Mouse (Mus musculus) gastrocnemius, postnatal 14 days (tissue): ENCODE data around the gene Arl5b. TPM values are rescaled to one million over a fixed set of nuclear protein-coding genes. Genes with fewer than 3 reads are reported as not detected.

Experiments used
- DNase-seq: peaks from one replicate; pipeline ENCODE4 v3.0.0; 2021; ENCODE audit warnings: mixed read lengths
- intact Hi-C: fragments of 180-260 bp; cut with DNase I; formaldehyde crosslinking; loops from one replicate; pipeline ENCODE4 v1.15.1; 2025; ENCODE audit warnings: low total_unique reads
- long read RNA-seq, 2 experiments: library from polyadenylated mRNA; stranded (forward); transcript quantifications; one replicate each; pipeline ENCODE4 v2.0.0; 2021
- total RNA-seq, 2 experiments: library from RNA; stranded (reverse); gene quantifications; 2 replicates each; pipeline ENCODE4 v1.2.3; 2021

The Arl5b gene
- total RNA-seq = 10 to 100 TPM; 16.2 to 16.7 TPM
- long read RNA-seq, experiment 1, partial matches to known transcripts = 0 of 3 reads
- long read RNA-seq, experiment 1, other reads (novel, unspliced or antisense) = 3 of 3 reads
- long read RNA-seq, experiment 2, full-length matches to known transcripts = 1 of 3 reads
- long read RNA-seq, experiment 2, partial matches to known transcripts = 0 of 3 reads
- long read RNA-seq, experiment 2, other reads (novel, unspliced or antisense) = 2 of 3 reads

DNA sequence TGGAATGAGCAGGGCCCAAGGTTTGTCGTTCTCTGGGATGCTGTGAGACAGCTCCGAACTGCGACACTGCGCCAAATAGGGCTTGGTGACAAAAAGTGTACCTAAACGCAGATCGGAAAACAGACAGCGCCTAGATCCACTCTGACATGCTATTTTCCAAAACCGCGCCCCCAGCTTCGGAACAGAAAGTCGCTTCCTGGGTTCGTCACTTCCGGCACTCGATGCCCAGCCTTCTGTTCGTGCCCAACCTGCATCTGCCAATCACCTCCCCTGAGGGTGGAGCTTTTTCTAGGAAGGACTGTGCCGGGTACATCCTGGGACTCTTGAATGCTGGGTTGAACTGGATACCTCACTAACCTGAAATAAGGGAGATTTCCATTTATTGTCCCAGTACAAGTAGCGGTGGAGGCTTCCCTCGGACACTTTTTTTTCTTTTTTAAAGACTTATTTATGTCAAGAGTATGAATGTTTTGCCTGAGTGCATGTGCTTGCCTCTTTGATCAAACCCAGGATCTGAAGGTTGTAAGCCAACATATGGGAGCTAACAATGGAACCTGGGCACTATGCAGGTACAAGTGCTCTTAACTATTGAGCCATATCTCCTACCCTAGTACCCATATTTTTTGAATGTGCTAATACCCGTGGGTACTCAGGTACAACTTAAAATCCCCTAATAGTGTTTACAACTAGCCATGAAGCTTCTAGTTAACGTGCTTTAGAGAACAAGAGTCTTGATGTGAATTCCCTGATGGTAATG is at the start of gene Arl5b:
Gene Arl5b, plus strand, starts transcription at position 279 of the 757 bp plus-strand sequence.
- intact Hi-C loops = no loop called here
- DNase-seq = peak; percentile 93

DNA sequence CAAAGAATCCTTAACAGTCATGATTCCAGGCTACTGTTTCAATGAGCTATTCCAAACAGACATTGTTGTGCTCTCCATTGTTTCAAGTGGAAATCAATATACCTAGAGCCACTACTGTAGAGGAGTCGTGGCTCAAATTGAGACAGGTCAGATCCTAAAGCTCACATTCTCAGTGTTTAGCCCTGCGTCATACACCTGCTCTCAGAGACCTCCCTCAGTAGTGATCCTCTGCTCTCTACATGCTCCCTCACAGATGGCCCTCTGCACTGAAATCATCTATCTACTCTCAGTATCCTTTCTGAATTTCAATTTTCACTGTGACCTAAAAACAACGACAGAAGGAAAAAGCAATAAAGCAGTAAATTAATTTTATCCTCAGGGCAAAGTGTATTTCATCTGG is 41.7 kb upstream of the Arl5b start:
- no peak for DNase-seq
- intact Hi-C loops = no loop called here

DNA sequence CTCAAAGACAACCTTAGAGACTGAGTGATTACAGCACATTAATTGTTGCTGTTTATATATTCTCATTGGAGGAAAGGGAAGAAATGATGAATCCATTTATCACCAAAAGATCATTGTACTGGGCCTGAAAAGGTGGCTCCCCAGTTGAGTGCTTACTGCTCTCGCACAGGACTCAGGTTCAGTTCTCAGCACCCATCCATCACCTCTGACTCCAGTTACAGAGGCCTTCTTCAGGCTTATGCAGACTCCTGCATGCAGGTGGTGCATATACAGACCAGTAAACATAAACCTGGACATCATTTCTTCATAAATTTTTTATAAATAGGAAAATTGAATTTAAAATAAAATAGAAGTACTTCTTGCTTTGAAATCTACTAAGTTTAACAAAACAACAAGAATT is 41.1 kb upstream of the Arl5b start:
- intact Hi-C loops = no loop called here
- DNase-seq = no peak

DNA sequence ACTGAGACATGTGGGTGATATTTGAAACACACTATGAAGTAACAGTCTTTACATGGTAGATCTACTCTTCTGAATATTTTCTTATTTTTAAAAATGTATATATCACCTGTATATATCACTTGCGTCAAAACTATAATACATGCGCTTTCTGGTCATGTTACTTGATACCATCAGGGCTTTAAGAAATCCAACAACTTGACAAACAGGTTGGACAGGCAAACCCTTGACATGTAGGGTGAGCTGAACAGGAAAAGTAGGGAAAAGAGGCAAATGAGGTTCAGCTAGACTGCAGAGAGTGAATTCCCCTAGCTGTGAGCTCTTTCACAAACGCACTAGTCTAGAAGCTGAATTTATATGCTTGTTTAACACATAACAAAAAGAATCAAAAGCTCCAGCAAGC is 22.4 kb upstream of the Arl5b start:
- intact Hi-C loops = no loop called here
- DNase-seq = no peak

DNA sequence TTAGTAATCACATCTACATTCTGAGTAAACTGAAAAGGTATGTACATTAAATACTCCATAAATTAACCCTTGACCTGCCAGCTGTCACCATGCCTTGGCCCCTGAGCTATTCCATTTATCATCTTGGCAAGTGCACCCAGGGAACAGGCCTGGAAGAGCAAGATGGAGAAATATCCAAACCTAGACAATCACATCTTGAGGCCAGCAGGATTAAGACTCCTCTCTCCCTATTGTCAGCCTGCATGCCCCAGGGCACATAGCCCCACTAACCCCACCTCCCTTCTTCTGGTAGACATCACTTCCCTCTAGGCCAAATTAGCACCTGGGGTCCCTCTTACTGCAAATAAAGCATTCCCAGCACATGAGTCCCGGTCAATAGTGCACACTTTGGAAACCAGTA is 21.4 kb upstream of the Arl5b start:
- DNase-seq = no peak
- intact Hi-C loops = no loop called here

DNA sequence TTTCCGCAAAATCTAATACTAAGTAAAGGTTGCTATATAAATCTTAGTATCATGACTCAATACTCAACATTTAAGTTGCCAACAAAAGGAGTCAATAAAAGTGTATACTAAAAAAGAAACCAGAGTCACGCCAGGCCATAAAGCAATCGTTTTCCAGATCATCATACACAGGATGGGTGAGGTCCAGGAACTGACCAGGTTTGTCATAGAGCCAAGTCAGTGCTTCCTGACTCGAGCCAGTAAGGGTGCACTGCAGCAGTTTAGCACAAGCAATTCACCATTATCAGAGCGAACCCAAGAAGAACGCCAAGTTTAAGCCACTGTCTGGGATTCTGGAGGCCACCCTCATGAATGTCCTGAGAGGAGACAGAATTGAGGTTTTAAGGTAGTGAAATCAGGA is 10.5 kb upstream of the Arl5b start:
- DNase-seq = no peak
- intact Hi-C loops = no loop called here

DNA sequence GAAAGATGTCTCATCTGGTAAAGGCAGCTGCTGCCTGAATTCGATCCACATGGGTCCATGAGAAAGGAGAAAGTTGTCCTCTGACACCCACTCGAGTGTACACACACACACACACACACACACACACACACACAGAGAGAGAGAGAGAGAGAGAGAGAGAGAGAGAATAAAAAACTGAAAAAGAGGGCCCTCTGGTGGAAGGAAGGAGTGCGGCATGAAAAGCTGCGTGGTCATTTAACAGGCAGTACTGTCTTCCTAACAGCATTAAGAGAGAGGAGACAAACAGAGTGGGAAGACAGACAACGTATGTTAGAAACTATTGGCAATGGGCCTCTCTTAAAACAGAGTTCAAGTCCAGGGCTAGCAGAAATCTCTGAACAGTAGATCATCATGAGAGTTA is 8.9 kb upstream of the Arl5b start:
- no peak for DNase-seq
- intact Hi-C loops = no loop called here

DNA sequence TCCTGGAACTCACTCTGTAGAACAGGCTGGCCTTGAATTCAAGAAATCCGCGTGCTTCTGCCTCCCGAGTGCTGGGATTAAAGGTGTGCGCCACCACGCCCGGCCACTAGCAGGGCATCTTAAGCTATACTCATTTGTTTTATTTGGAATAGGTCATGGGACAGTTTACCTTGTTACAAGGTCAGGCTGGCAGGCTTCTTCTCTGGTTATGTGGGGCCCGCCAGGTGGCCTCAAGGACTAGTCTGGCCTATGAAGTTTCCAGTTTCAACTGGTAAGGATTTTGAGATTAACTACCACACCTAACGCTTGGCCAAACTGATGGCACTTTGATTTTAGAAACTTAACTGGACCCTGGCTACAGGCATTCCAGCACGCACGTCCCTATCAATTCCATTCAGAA is 5.3 kb downstream of the Arl5b start:
- intact Hi-C loops = no loop called here
- no peak for DNase-seq

DNA sequence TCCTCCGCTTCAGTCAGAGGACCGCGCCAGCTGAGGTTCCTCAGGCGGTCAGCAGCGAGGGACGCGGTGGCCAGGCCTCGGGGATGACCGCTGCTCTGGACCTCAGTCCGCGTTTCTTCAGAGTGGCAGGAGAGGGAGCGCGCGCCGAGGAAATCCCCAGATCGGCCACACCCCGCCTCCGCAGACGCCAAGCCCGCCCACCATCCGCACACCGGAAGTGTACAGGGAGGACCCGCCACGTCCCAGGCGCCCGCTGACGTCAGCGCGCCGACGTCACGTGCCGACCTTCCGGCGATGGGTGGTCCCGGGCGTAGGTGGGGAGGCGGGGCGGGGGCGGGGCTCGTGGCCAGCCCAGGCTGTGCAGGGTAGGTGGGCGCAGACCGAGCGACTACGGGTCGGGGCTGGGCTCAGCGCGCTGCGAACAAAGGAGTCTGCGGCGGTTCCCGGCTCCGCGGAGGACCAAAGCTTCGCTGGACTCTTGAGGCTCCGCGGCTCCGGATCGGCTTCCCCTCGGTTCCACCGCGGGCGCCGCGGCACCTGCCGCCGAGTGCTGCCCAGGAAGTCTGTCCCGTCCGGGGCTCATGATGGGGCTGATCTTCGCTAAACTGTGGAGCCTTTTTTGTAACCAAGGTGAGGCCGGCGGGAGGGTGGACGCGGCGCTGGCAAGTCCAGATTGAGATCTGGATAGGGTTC is 5.9 kb downstream of the Arl5b start, which contains the start of gene Nsun6:
Gene Nsun6, minus strand, starts transcription at position 125 of the 693 bp plus-strand sequence.
- intact Hi-C loops = no loop called here
- peak; percentile 98 for DNase-seq

DNA sequence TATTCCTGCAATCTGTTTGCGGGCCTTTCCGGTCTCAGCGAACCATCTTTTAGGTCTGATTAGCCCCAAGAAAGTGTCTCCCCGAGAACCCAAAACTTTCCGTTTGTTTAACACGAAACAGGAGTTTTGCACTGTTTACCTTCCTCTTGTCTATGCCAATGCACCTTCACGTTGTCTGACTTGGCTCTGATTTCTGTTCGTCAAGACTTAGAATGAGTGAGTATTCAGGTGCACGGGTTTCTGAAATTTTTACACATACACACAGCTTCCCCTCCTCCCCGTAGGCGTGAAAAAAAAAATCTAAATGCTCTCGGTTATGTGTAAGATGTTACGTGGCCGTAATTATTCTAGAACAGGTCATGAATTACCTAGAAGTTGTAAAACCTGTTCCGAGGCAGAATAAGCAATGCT is 6.6 kb downstream of the Arl5b start:
- no peak for DNase-seq
- intact Hi-C loops = no loop called here

DNA sequence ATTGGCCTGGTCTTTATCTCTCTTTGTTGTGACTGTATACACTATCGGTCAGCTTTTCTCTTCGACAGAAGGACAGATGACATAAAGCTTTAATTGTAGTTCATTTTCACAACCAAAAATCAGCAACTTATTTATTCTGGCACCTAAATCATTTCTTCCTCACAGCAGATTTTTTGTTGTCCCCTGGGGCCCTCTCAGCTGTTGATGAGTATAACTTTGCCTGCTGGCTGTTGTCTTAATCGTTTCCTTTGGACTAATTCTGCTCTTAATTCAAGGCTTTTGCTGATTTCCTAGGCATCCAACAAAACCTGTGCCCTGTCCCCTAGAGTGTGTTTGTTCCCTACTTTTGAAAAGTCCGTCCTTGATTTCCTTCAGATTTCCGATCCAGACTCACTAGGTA is 9.0 kb downstream of the Arl5b start:
- intact Hi-C loops = no loop called here
- peak; percentile 8 for DNase-seq

DNA sequence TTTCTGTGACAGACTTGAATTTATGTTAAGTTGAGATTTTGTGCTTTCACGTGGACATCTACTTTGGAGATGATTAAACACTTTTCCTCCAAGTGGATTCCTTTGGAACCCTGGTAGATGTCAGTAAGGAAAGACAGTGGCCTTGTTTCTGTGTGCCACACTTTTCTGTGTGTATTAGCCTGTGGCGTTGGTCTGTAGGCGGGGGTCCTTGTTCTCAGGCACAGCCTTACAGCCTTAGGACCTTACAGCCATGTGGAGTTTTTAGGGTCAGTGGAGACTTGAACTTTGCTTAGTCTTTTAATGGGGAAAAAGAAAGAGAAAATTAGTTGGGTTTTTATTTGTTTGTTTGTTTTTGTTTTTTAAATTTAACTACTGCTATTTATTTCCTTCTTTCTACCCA is 11.7 kb downstream of the Arl5b start:
- no peak for DNase-seq
- intact Hi-C loops = no loop called here

DNA sequence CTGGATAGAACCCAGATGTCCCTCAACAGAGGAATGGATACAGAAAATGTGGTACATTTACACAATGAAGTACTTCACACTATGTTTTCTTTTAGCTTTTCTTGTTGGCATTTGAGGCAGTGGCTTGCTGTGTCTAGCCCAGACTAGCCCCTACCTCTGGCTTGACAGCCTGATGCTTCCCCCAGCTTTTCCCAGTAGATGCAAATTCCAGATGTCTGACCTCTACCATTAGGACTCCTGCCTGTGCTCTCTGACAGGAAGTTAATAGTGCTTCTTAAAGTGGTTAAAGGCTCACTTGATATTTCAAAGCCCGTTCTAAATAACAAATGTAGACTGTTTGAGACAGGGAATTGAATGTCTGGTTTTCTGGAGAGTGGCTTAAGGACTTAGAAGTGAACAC is 14.6 kb downstream of the Arl5b start:
- intact Hi-C loops = no loop called here
- no peak for DNase-seq

DNA sequence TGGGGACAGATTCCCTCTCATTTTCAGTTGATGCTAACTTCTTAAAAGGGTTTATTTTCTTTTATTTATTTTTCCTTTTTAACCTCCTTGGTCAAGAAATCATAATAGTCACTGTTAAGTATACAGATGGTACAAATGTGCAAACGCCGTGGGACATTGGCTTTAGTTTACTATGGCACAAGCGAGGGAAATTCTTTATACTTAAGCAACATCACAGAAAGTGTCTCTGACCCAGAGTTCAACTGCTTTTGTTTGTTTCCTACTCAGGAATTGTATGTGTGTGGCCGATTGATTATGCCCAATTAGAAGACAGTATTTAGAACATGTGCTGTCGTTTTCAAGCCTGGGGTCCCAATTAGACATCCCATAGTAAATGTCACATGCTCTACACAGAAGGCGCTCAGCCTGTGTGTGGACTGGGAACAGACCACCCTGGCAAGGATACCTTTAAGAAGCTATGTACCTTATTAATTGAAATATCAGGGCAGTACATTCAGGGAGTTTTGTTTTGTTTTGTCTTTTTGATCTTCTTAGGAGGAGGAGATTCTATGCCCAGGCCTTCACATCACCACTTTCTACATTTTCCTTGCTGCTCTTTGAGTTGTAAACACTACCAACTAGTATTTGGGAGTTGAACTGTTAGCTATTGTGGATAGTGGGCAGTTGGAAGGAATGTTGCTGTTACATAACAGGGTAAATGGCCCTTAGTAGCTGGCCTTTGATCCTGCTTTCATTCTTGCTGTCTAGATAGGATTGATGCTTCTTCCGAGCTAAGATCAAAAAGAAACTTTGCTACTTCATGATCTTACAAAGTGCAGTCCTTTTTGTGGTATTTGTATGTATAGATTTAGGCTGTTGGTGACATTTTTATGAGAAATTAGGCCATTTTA is 15.4 kb downstream of the Arl5b start:
- no peak for DNase-seq
- intact Hi-C loops = no loop called here

DNA sequence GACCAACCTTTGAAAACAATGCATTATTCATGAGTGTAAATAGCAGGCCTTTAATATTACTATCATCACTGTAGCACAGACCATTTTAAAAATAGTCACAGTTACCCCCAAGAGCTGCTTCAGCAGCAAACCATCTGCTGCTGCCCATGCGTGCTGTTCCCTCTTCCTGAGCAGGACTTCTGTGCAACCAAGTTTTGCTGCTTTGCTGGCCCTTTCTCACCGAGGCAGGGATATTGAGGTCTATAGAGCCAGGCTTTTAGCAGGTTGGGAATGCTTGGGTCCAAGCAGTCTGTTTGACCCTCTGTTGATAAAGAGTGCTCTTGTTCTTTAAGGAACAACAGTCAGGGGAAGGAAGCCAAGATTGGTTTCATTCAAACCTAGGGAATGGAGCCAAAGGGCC is 16.3 kb downstream of the Arl5b start:
- intact Hi-C loops = no loop called here
- DNase-seq = no peak

DNA sequence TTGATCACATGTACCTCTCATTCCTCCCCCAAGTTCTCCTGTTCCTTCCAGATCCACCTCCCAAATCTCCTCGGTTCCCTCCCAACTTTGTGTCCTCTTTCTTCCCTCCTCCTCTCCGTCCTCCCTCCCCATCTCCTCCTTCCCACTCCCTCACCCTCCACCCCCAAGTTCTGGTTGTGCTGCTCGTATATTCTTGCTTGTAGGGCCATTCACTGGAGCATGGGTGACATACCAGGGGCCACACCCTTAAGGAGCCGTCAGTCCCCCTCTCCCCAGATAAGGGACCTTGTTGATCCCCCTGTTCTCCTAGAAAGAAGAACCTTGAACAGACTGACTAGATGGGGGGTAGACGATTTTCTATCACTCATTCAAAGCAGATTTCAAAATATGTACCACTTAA is 17.9 kb downstream of the Arl5b start:
- no peak for DNase-seq
- intact Hi-C loops = no loop called here

DNA sequence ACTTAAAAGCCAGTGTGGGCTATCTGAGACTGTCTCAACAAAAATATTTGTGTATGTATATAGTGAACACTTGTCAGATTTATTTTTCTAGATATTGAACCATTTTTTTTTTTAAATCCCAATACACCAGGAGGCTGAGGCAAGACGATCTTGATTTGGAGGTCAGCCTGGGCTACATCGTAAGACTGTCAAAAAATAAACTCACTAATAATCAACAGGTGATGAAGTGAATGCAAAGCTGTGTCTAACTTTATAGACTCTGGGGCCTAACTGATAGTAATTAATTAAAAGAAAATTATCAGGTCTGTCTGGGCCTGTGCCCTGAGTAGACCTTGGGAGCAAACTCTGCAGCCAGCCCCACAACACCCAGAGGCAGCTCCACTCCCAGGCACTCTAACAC is 34.5 kb downstream of the Arl5b start:
- DNase-seq = no peak
- intact Hi-C loops = no loop called here

DNA sequence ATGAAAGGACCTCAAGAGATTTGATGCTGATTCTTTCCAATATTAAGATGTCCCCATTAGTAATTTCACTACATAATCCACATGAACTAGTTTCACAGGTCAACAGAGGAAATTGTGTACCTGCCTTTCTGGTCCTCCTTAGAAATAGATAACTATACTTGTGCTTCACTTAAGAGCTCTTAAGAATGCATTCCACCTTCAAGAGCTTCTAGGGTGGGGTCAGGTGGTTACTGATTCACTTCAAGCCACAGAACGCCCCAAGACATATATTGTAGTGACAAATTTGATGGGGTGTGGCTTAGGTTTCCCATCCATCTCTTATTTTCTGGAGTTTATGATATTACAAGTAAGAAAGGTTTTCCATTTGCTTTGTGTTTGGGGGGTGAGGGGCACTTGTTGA is 38.1 kb downstream of the Arl5b start:
- no peak for DNase-seq
- intact Hi-C loops = no loop called here

DNA sequence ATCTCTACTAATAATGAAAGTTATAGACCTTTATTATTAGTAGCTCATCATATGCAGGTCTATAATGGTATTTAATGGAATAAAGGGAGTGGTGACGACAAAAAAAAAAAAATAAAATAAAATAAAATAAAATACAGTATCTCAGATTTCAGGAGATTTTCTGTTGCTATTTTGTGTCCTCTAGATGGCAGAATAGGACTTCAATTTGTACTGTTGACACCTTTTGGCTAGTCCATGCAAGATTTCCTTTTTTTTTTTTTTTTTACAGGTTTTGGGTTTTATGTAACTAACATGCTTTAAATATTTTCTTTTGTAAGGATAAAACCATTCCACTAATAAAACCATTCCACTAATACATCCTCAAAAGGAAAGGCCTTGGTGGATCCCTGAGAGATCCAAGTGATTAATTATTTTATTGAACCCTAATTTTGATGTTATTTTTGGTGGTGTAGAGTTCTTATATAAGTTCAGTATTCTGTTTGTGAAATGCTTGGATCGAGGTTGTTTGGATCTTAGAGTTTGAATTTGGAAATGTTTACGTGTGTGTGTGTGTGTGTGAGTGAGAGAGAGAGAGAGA is 47.4 kb downstream of the Arl5b start:
- intact Hi-C loops = no loop called here
- no peak for DNase-seq

DNA sequence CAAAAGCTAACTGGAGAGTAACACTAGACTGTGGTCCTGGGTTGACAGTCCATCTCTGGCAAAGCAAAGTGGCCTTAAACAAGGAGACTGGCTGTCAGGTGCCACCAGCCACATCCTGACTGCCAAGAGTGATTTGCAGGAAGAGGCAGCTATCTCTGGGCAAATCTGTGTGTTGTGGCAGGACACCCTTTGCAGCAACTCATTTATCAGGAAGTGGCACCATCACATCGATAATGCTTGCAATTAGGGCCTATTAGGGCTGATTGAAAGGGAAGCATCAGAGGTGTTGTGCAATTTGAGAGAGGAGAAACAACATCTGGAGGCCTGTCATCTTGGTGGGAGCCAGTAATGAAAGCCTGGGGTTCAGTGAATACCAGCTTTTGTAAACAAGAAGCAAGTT is 55.2 kb downstream of the Arl5b start:
- DNase-seq = no peak
- intact Hi-C loops = no loop called here
